Mouse (Mus musculus) forebrain, embryonic 12.5 days (tissue): ENCODE data around the gene Tex12. TPM values are rescaled to one million over a fixed set of nuclear protein-coding genes. Genes with fewer than 3 reads are reported as not detected.

ENCODE experiments used
- ATAC-seq: fragments of 200-750 bp; cut with Nextera tagmentation; 2 replicates; pipeline ENCODE4 v1.8.0; 2017; ENCODE audit warnings: moderate TSS enrichment; ENCODE audit not compliant: low FRiP score
- H3K27ac ChIP-seq: fragments of 300-500 bp; sonication (generic); 2 replicates; pipeline ENCODE4 v1.5.1; 2016; ENCODE audit warnings: mild to moderate bottlenecking
- H3K27me3 ChIP-seq: fragments of 300-500 bp; sonication (generic); 2 replicates; pipeline ENCODE4 v1.6.1; 2016; ENCODE audit warnings: mild to moderate bottlenecking
- H3K36me3 ChIP-seq: fragments of 300-500 bp; sonication (generic); replicated peaks from 2 replicates; pipeline ENCODE4 v1.6.1; 2016; ENCODE audit warnings: mild to moderate bottlenecking
- H3K4me1 ChIP-seq: fragments of 300-500 bp; sonication (generic); 2 replicates; pipeline ENCODE4 v1.6.1; 2016
- H3K4me2 ChIP-seq: fragments of 300-500 bp; sonication (generic); 2 replicates; pipeline ENCODE4 v1.6.1; 2016; ENCODE audit warnings: mild to moderate bottlenecking, moderate library complexity
- H3K4me3 ChIP-seq: fragments of 300-500 bp; sonication (generic); replicated peaks from 2 replicates; pipeline ENCODE4 v1.5.1; 2016; ENCODE audit warnings: mild to moderate bottlenecking
- H3K9ac ChIP-seq: fragments of 300-500 bp; sonication (generic); 2 replicates; pipeline ENCODE4 v1.6.1; 2016; ENCODE audit warnings: mild to moderate bottlenecking
- H3K9me3 ChIP-seq: fragments of 300-500 bp; sonication (generic); 2 replicates; pipeline ENCODE4 v1.6.1; 2016
- WGBS: fragments of 180-500 bp; shearing (Covaris S2); methylation state at CpG from one replicate; pipeline ENCODE4 v1.1.7; 2016; 5-methylcytosine and 5-hydroxymethylcytosine counted together
- polyA plus RNA-seq: library from polyadenylated mRNA; unstranded; fragments of >200 nt; fragmentation: Nextera tagmentation; extraction: Ambion mirVana; gene quantifications from 2 replicates; pipeline ENCODE4 v1.2.1, GENCODE M21; 2016

The Tex12 gene
- 0.32 and 0.33 TPM in 2 replicates for polyA plus RNA-seq

GRCm38 (mm10) chr9:50561145-50561917, at the start of gene Tex12:
Gene Tex12 (minus strand): TSS chr9:50561325.
- 90% methylated on average over 38 of the region's 38 CpGs for WGBS
- Histone ChIP-seq H3K4me1 (no peaks in the 10 kb centered on the region), H3K4me2 (no peak within 1 kb of the TSS), H3K9me3 (no peaks in the 10 kb centered on the region), H3K27ac (no peak within 1 kb of the TSS), H3K27me3 (no peaks in the 10 kb centered on the region), H3K36me3 (no peaks in the 10 kb centered on the region), H3K9ac (no peak within 1 kb of the TSS), H3K4me3 (no peak within 1 kb of the TSS)
- ATAC-seq: no peak

GRCm38 (mm10) chr9:50604338-50604737, 43.2 kb upstream of the Tex12 start:
- Histone ChIP-seq H3K27ac (peak overlapping the region; percentile 88), H3K9ac (peak overlapping the region; percentile 86), H3K27me3 (no peaks in the 10 kb centered on the region), H3K9me3 (no peaks in the 10 kb centered on the region), H3K4me2 (peak overlapping the region; percentile 93), H3K4me1 (peaks cover 25% of the 10 kb centered on the region), H3K4me3 (peak overlapping the region; percentile 85), H3K36me3 (peaks cover 42% of the 10 kb centered on the region)
- WGBS: 5% methylated on average over 6 of the region's 6 CpGs
- no peak for ATAC-seq

- H3K27ac ChIP-seq: peak overlapping the region; percentile 88
- 1% methylated on average over 24 of the region's 24 CpGs for WGBS
- ATAC-seq: peak; percentile 90
- peaks cover 42% of the 10 kb centered on the region for H3K36me3 ChIP-seq
- peak overlapping the region; percentile 93 for H3K4me2 ChIP-seq
- H3K4me3 ChIP-seq: peak overlapping the region; percentile 85
- peaks cover 25% of the 10 kb centered on the region for H3K4me1 ChIP-seq
- peak overlapping the region; percentile 86 for H3K9ac ChIP-seq
- no peaks in the 10 kb centered on the region for H3K9me3 ChIP-seq
- H3K27me3 ChIP-seq: no peaks in the 10 kb centered on the region
Observed at GRCm38 (mm10) chr9:50603998-50604324, 42.8 kb upstream of the Tex12 start.

GRCm38 (mm10) chr9:50603189-50603997, 42.3 kb upstream of the Tex12 start, which contains the start of the genes Sdhd and Timm8b:
Gene Sdhd (minus strand): TSS chr9:50603812.
Gene Timm8b (plus strand): TSS chr9:50603910.
- Histone ChIP-seq H3K9me3 (no peaks in the 10 kb centered on the region), H3K36me3 (peaks cover 44% of the 10 kb centered on the region), H3K4me2 (peak within 1 kb of the TSS; percentile 93), H3K4me1 (peaks cover 25% of the 10 kb centered on the region), H3K27me3 (no peaks in the 10 kb centered on the region), H3K9ac (peak within 1 kb of the TSS; percentile 86), H3K27ac (peak within 1 kb of the TSS; percentile 88), H3K4me3 (peak within 1 kb of the TSS; percentile 85)
- 2% methylated on average over 48 of the region's 48 CpGs for WGBS
- ATAC-seq: peak; percentile 97

GRCm38 (mm10) chr9:50602055-50602845, 41.1 kb upstream of the Tex12 start:
- Histone ChIP-seq H3K9me3 (no peaks in the 10 kb centered on the region), H3K27me3 (no peaks in the 10 kb centered on the region), H3K36me3 (peaks cover 44% of the 10 kb centered on the region), H3K4me1 (peaks cover 25% of the 10 kb centered on the region), H3K4me2 (peak overlapping the region; percentile 93), H3K4me3 (peak overlapping the region; percentile 85), H3K27ac (no peak overlapping the region), H3K9ac (peak overlapping the region; percentile 86; the same call in 1 of the 2 replicates)
- WGBS: 96% methylated on average over 7 of the region's 7 CpGs
- ATAC-seq: no peak

GRCm38 (mm10) chr9:50601536-50601935, 40.4 kb upstream of the Tex12 start:
- H3K9ac ChIP-seq: no peak overlapping the region
- no peak for ATAC-seq
- H3K4me2 ChIP-seq: no peak overlapping the region
- WGBS: 92% methylated on average over 6 of the region's 6 CpGs
- no peaks in the 10 kb centered on the region for H3K27me3 ChIP-seq
- peaks cover 25% of the 10 kb centered on the region for H3K4me1 ChIP-seq
- no peak overlapping the region for H3K27ac ChIP-seq
- no peaks in the 10 kb centered on the region for H3K9me3 ChIP-seq
- H3K36me3 ChIP-seq: peaks cover 46% of the 10 kb centered on the region
- no peak overlapping the region for H3K4me3 ChIP-seq

GRCm38 (mm10) chr9:50596973-50597372, 35.8 kb upstream of the Tex12 start:
- 97% methylated on average over 8 of the region's 8 CpGs for WGBS
- Histone ChIP-seq H3K27me3 (no peaks in the 10 kb centered on the region), H3K36me3 (peaks cover 55% of the 10 kb centered on the region), H3K4me2 (no peak overlapping the region), H3K4me3 (no peak overlapping the region), H3K9me3 (no peaks in the 10 kb centered on the region), H3K27ac (no peak overlapping the region), H3K9ac (no peak overlapping the region), H3K4me1 (peaks cover 5% of the 10 kb centered on the region)
- no peak for ATAC-seq

GRCm38 (mm10) chr9:50594794-50595417, 33.8 kb upstream of the Tex12 start:
- Histone ChIP-seq H3K9ac (no peak overlapping the region), H3K4me1 (no peaks in the 10 kb centered on the region), H3K4me3 (no peak overlapping the region), H3K36me3 (peaks cover 48% of the 10 kb centered on the region), H3K4me2 (no peak overlapping the region), H3K27me3 (no peaks in the 10 kb centered on the region), H3K27ac (no peak overlapping the region), H3K9me3 (no peaks in the 10 kb centered on the region)
- 83% methylated on average over 12 of the region's 12 CpGs for WGBS
- ATAC-seq: no peak

GRCm38 (mm10) chr9:50593544-50593943, 32.4 kb upstream of the Tex12 start:
- H3K4me2 ChIP-seq: no peak overlapping the region
- no peak for ATAC-seq
- WGBS: 73% methylated on average over 3 of the region's 3 CpGs

GRCm38 (mm10) chr9:50592955-50593354, 31.8 kb upstream of the Tex12 start:
- H3K4me2 ChIP-seq: no peak overlapping the region
- no peaks in the 10 kb centered on the region for H3K27me3 ChIP-seq
- H3K4me3 ChIP-seq: no peak overlapping the region
- no peaks in the 10 kb centered on the region for H3K4me1 ChIP-seq
- H3K27ac ChIP-seq: no peak overlapping the region
- peaks cover 32% of the 10 kb centered on the region for H3K36me3 ChIP-seq
- H3K9me3 ChIP-seq: no peaks in the 10 kb centered on the region
- H3K9ac ChIP-seq: no peak overlapping the region
- 90% methylated on average over 9 of the region's 9 CpGs for WGBS
- ATAC-seq: no peak

More at GRCm38 (mm10) chr9:50593544-50593943, 32.4 kb upstream of the Tex12 start:
- no peaks in the 10 kb centered on the region for H3K4me1 ChIP-seq
- H3K36me3 ChIP-seq: peaks cover 38% of the 10 kb centered on the region
- H3K9ac ChIP-seq: no peak overlapping the region
- no peaks in the 10 kb centered on the region for H3K27me3 ChIP-seq
- H3K27ac ChIP-seq: no peak overlapping the region
- H3K9me3 ChIP-seq: no peaks in the 10 kb centered on the region
- no peak overlapping the region for H3K4me3 ChIP-seq

- Histone ChIP-seq H3K9ac (no peak overlapping the region), H3K4me3 (no peak overlapping the region), H3K4me1 (no peaks in the 10 kb centered on the region), H3K27me3 (no peaks in the 10 kb centered on the region), H3K4me2 (no peak overlapping the region), H3K9me3 (no peaks in the 10 kb centered on the region), H3K36me3 (peaks cover 13% of the 10 kb centered on the region), H3K27ac (no peak overlapping the region)
- 76% methylated on average over 10 of the region's 10 CpGs for WGBS
- no peak for ATAC-seq
Observed at GRCm38 (mm10) chr9:50590856-50591518, 29.9 kb upstream of the Tex12 start.
